Mouse (Mus musculus): ENCODE results near the gene E130308A19Rik.

GRCm38 (mm10) chr4:59760636-59761364 is 134.8 kb downstream of the E130308A19Rik start:
- no peak for TF ChIP-seq USF1 (IDR thresholded peaks at IDR 0.05; ENCODE audit: low read depth)
- TF ChIP-seq TCF12 (IDR thresholded peaks at IDR 0.05; ENCODE audit: insufficient read depth, poor library complexity, severe bottlenecking), result no peak
- no peak for TF ChIP-seq SRF (IDR thresholded peaks at IDR 0.05; ENCODE audit: control insufficient read depth, insufficient read length, low read depth)
- no peak for TF ChIP-seq POLR2A (IDR thresholded peaks at IDR 0.05; ENCODE audit: insufficient read length, low read depth)
- no peak for TF ChIP-seq CEBPB (IDR thresholded peaks at IDR 0.05; ENCODE audit: insufficient read depth, poor library complexity, severe bottlenecking)
- TF ChIP-seq MAX (IDR thresholded peaks at IDR 0.05; ENCODE audit: low read depth), result no peak
- no peak for TF ChIP-seq E2F4 (IDR thresholded peaks at IDR 0.05; ENCODE audit: insufficient read depth)
- TF ChIP-seq MYOG (IDR thresholded peaks at IDR 0.05; ENCODE audit: control insufficient read depth in 1 of 3, insufficient read depth in 1 of 3, insufficient read length in 2 of 3, low read depth in 2 of 3), result no peak
- no peak for TF ChIP-seq TCF3 (IDR thresholded peaks at IDR 0.05; ENCODE audit: insufficient read length, low read depth)
- TF ChIP-seq MYOD1 (IDR thresholded peaks at IDR 0.05; ENCODE audit: control insufficient read depth in 1 of 3, insufficient read length in 2 of 3, low read depth in 2 of 3), result no peak

Measured in myocyte (in vitro differentiated cells).